9 mouse cellular contexts compared by ENCODE assay signal in the genomic region with DNA sequence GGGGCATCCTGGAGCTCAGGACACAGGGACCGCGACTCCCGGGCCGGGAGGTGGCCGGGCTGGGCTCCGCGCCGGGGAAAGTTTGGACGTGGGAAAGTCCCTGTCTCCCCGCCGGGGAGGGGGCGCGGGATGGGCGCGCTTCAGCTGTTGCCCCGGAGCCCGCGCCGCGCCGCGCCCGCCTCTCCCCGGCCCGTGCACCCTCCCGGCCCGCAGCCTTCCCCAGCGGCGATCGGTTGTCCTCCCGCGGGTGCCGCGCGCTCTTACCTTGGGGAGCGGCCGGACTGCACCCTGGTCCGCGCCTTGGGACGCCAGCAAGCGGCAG. TPM values are rescaled to one million over a fixed set of nuclear protein-coding genes. Genes with fewer than 3 reads are reported as not detected.
DNase-seq lines count a peak whose midpoint lies in the region; ATAC-seq and TF ChIP-seq lines count a peak whose summit lies in the region.
"Had no signal": no experiment of that assay in that cellular context is flagged by ENCODE, and none has a peak within 500 bp of the region (broad histone marks: within the 10 kb centered on the region; RNA-seq: fewer than 3 reads in every experiment).

No protein-coding gene starts in this region.

- H3K9ac ChIP-seq in liver, embryonic 11.5 days (ENCODE audit: low read depth, low read length): no peak overlapping the region

- H3K4me3 ChIP-seq in thymus, adult 2 months (ENCODE audit: control insufficient read depth, insufficient read depth, low read length): 0 out of 2 replicates have a peak overlapping the region, but pooled peaks have one; percentile 2
- peak overlapping the region; percentile 47 for H3K4me3 ChIP-seq in liver, embryonic 11.5 days (ENCODE audit: low read depth, low read length)

- H3K36me3 ChIP-seq in thymus, adult 2 months (ENCODE audit: control insufficient read depth, insufficient read depth, low read length): no peaks in the 10 kb centered on the region
- H3K36me3 ChIP-seq in liver, embryonic 11.5 days (ENCODE audit: control insufficient read depth, insufficient read depth, low read length): no peaks in the 10 kb centered on the region

- TF ChIP-seq POLR2A in thymus, adult 2 months (IDR thresholded peaks at IDR 0.05; ENCODE audit: control insufficient read depth, extremely low read depth, insufficient read depth, low read length, poor library complexity): no peak

- WGBS in thymus, adult 2 months: 2% methylated on average over 41 of the region's 41 CpGs
- WGBS in liver, embryonic 11.5 days: 2% methylated on average over 27 of the region's 41 CpGs

- intact Hi-C loops in gastrocnemius, postnatal 36 days (cut with DNase I): no loop called here

- no peak overlapping the region for H3K27ac ChIP-seq in thymus, adult 2 months (ENCODE audit: control insufficient read depth, insufficient read depth, low read length)
- H3K27ac ChIP-seq in liver, embryonic 11.5 days (ENCODE audit: low read depth, low read length): no peak overlapping the region

- peak; percentile 35 for DNase-seq in gastrocnemius, postnatal 10 days
- DNase-seq in gastrocnemius, postnatal 36 days: no peak
- DNase-seq in thymus, adult 2 months: no peak
- DNase-seq in thymus, postnatal 36 days: no peak
- no peak for DNase-seq in liver, embryonic 11.5 days (ENCODE audit: low spot score)
- DNase-seq in testis, postnatal 10 days (ENCODE audit: low spot score): peak; percentile 59
- DNase-seq in Muller cell, postnatal 12 days (ENCODE audit: inconsistent ontology term): no peak
- DNase-seq in ovary, postnatal 36 days (ENCODE audit: low spot score): no peak

- H3K4me1 ChIP-seq in thymus, adult 2 months (replicated peaks; ENCODE audit: control insufficient read depth, insufficient read depth, low read length): no peaks in the 10 kb centered on the region
- H3K4me1 ChIP-seq in liver, embryonic 11.5 days (replicated peaks; ENCODE audit: control insufficient read depth, insufficient read depth, low read length): no peaks in the 10 kb centered on the region

- H3K27me3 ChIP-seq in thymus, adult 2 months (ENCODE audit: control insufficient read depth, insufficient read depth, low read length): peaks cover 22% of the 10 kb centered on the region
- peaks cover 97% of the 10 kb centered on the region for H3K27me3 ChIP-seq in liver, embryonic 11.5 days (replicated peaks; ENCODE audit: control insufficient read depth, insufficient read depth, low read length)

- TF ChIP-seq CTCF in thymus, adult 2 months (IDR thresholded peaks at IDR 0.05; ENCODE audit: borderline replicate concordance, control insufficient read depth, extremely low read depth, insufficient read depth, low read length, poor library complexity): no peak

- H3K9me3 ChIP-seq in liver, embryonic 11.5 days (ENCODE audit: control insufficient read depth, low read length): no peaks in the 10 kb centered on the region

- H3K4me2 ChIP-seq in liver, embryonic 11.5 days: peak overlapping the region; percentile 70

- peak; percentile 7; the same call in 1 of the 2 replicates for ATAC-seq in liver, embryonic 11.5 days (replicated peaks; ENCODE audit: low FRiP score)

RNA-seq across cellular contexts. Expression of a gene that starts 0.4 kb away (rescaled TPM):
- under 1 TPM; 0.07 to 0.25 TPM for total RNA-seq in gastrocnemius, postnatal 10 days (2021)
- under 1 TPM; 0.10 to 0.20 TPM for total RNA-seq in gastrocnemius, postnatal 36 days (2021)
- polyA plus RNA-seq in thymus, adult 2 months (2012; rRNA removed): 1.2 and 1.3 TPM in 2 replicates
- polyA plus RNA-seq in liver, embryonic 11.5 days (2014; fragmentation: Nextera tagmentation; extraction: Ambion mirVana): 0.11 and 0.17 TPM in 2 replicates
- total RNA-seq: common myeloid progenitor, adult 5-6 weeks had no signal

RNA-seq across cellular contexts. Expression of a gene that starts 53.4 kb away (rescaled TPM):
- 10 to 100 TPM; 17.5 to 18.6 TPM for total RNA-seq in gastrocnemius, postnatal 10 days (2021)
- total RNA-seq in gastrocnemius, postnatal 36 days (2021): 10 to 100 TPM; 19.5 to 20.8 TPM
- polyA plus RNA-seq in thymus, adult 2 months (2012; rRNA removed): 78.7 and 82.3 TPM in 2 replicates
- 53.0 and 64.4 TPM in 2 replicates for polyA plus RNA-seq in liver, embryonic 11.5 days (2014; fragmentation: Nextera tagmentation; extraction: Ambion mirVana)

Comparison
In these comparisons a context has a peak if more than half of its experiments do, and no peak if none do; other contexts are left out.
1. DNase-seq: peak in gastrocnemius, postnatal 10 days (single experiment) and testis, postnatal 10 days (single experiment); none in gastrocnemius, postnatal 36 days (0 of 2), thymus, adult 2 months (single experiment), thymus, postnatal 36 days (0 of 2), liver, embryonic 11.5 days (single experiment), Muller cell, postnatal 12 days (single experiment) and ovary, postnatal 36 days (single experiment).